Mouse (Mus musculus) small intestine, adult 2 months (tissue): ENCODE results near the gene Rapgef1.

Experiments
- CTCF ChIP-seq: fragments of 200-500 bp; IDR thresholded peaks from 2 replicates; pipeline ENCODE4 v1.5.1; 2012; ENCODE audit warnings: low read depth, mild to moderate bottlenecking, control low read depth, inconsistent platforms, low read length, moderate library complexity, mixed read lengths; ENCODE audit not compliant: insufficient replicate concordance, insufficient read length; ENCODE audit errors: extremely low read depth
- POLR2A ChIP-seq: fragments of 200-500 bp; IDR thresholded peaks from 2 replicates; pipeline ENCODE4 v1.6.1; 2012; ENCODE audit warnings: low read depth, mild to moderate bottlenecking, control low read depth, inconsistent platforms, low read length, moderate library complexity

DNA sequence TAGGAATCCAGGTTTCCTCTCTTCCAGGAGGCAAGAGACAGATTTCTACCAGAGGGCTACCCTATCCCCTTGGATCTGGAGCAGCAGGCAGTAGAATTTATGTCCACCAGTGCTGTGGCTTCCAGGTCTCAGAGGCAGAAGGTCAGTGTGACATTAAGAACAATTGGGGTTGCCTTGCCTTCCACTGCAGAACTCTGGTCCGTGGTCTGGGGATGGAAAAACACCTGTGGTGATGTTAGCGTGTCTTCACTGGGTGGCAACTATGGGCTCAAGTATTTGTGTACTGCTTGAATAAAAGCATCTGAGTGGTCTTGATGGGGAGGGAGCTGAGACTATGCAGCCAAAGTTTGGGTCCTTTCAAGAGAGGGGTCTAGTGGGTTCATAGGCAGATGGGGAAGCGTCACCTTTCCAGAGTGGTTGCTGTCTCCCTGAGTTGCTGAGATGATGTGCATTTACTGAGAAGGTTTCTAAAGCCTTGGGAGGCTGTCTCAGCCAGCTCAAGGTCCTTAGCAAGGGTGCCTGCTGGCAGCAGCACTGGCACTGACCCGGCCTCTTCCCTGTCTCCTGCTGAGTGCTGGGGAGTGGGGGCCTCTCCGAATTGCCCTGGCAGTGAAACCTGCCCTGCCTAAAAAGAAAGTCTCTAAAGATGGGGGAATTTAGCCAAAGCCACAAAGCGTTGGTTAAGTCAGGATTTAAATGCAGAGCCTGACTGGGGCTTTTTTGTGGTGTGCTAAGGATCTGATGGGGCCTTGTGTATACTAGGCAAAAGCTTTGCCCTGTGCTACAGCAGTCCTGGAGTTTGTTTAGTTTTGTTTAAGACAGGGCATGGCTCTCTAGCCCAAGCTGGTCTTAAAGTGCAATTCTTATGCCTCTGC is 60.4 kb downstream of the Rapgef1 start:
- TF ChIP-seq CTCF (no peak), POLR2A (no peak)
